Mouse (Mus musculus) forebrain, embryonic 15.5 days (tissue): Measurements from ENCODE around the gene Srgap1. TPM values are rescaled to one million over a fixed set of nuclear protein-coding genes. Genes with fewer than 3 reads are reported as not detected.

Experiments
- ATAC-seq: fragments of 200-750 bp; cut with Nextera tagmentation; replicated peaks from 2 replicates; pipeline ENCODE4 v1.8.0; 2017; ENCODE audit warnings: mild to moderate bottlenecking, moderate TSS enrichment, moderate library complexity
- H3K27ac ChIP-seq: fragments of 300-500 bp; sonication (generic); replicated peaks from 2 replicates; pipeline ENCODE4 v1.5.1; 2015; ENCODE audit warnings: mild to moderate bottlenecking, inconsistent platforms
- H3K27me3 ChIP-seq: fragments of 300-500 bp; sonication (generic); 2 replicates; pipeline ENCODE4 v1.6.1; 2015; ENCODE audit warnings: inconsistent platforms
- H3K36me3 ChIP-seq: fragments of 300-500 bp; sonication (generic); 2 replicates; pipeline ENCODE4 v1.6.1; 2015; ENCODE audit warnings: mild to moderate bottlenecking, inconsistent platforms
- H3K4me1 ChIP-seq: fragments of 300-500 bp; sonication (generic); 2 replicates; pipeline ENCODE4 v1.6.1; 2015; ENCODE audit warnings: inconsistent platforms
- H3K4me2 ChIP-seq: fragments of 300-500 bp; sonication (generic); replicated peaks from 2 replicates; pipeline ENCODE4 v1.6.1; 2015; ENCODE audit warnings: mild to moderate bottlenecking, inconsistent platforms
- H3K4me3 ChIP-seq: fragments of 300-500 bp; sonication (generic); 2 replicates; pipeline ENCODE4 v1.5.1; 2015; ENCODE audit warnings: mild to moderate bottlenecking, inconsistent platforms
- H3K9ac ChIP-seq: fragments of 300-500 bp; sonication (generic); replicated peaks from 2 replicates; pipeline ENCODE4 v1.6.1; 2015; ENCODE audit warnings: mild to moderate bottlenecking, inconsistent platforms
- H3K9me3 ChIP-seq: fragments of 300-500 bp; sonication (generic); 2 replicates; pipeline ENCODE4 v1.6.1; 2016; ENCODE audit warnings: inconsistent platforms
- WGBS: fragments of 180-500 bp; shearing (Covaris S2); methylation state at CpG from one replicate; pipeline ENCODE4 v1.1.7; 2015; ENCODE audit warnings: mixed read lengths; 5-methylcytosine and 5-hydroxymethylcytosine counted together
- polyA plus RNA-seq: library from polyadenylated mRNA; unstranded; fragments of >200 nt; fragmentation: Nextera tagmentation; extraction: Ambion mirVana; gene quantifications from 2 replicates; pipeline ENCODE4 v1.2.1, GENCODE M21; 2015

The Srgap1 gene
- polyA plus RNA-seq, 1 experiment from 2014 or later: 34.7 TPM

DNA sequence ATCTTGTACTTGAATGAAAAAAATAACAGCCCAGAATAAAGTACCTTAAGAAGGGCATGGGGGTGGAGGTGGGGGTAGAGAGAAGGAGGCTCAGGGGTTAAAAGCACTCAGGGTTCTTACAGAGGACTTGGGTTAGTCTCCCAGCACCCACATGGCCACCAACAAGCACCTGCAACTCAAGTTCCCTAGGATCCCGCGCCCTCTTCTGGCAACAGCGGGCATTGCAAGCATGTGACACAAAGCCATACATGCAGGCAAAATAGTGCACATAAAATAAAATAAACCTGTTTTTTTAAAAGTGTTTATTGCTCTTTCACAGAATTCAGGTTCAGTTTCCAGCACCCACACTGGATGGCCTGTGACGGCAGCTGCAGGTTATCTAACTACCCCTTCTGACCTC, 6.7 kb downstream of the Srgap1 start:
- no peak for ATAC-seq
- H3K36me3 ChIP-seq: 0 out of 2 replicates have a peak, but pooled peaks cover 3% of the 10 kb centered on the region
- no peaks in the 10 kb centered on the region for H3K9me3 ChIP-seq
- peaks cover 9% of the 10 kb centered on the region for H3K4me1 ChIP-seq
- no peak overlapping the region for H3K4me2 ChIP-seq
- WGBS: 46% methylated on average over 4 of the region's 4 CpGs
- H3K4me3 ChIP-seq: no peak overlapping the region
- no peak overlapping the region for H3K9ac ChIP-seq
- no peak overlapping the region for H3K27ac ChIP-seq
- H3K27me3 ChIP-seq: no peaks in the 10 kb centered on the region

- Histone ChIP-seq H3K4me3 (no peak overlapping the region), H3K4me1 (peaks cover 5% of the 10 kb centered on the region; the same call in 1 of the 2 replicates), H3K36me3 (0 out of 2 replicates have a peak, but pooled peaks cover 3% of the 10 kb centered on the region), H3K9me3 (no peaks in the 10 kb centered on the region), H3K9ac (no peak overlapping the region), H3K4me2 (no peak overlapping the region), H3K27ac (no peak overlapping the region), H3K27me3 (no peaks in the 10 kb centered on the region)
- ATAC-seq: no peak
- WGBS: 94% methylated on average over 4 of the region's 4 CpGs
Measured at GRCm38 (mm10) chr10:122039566-122039965, 7.5 kb downstream of the Srgap1 start.

- no peak overlapping the region for H3K9ac ChIP-seq
- WGBS: 59% methylated on average over 3 of the region's 3 CpGs
- H3K4me2 ChIP-seq: no peak overlapping the region
Measured at GRCm38 (mm10) chr10:122038554-122038953, 8.6 kb downstream of the Srgap1 start.

DNA sequence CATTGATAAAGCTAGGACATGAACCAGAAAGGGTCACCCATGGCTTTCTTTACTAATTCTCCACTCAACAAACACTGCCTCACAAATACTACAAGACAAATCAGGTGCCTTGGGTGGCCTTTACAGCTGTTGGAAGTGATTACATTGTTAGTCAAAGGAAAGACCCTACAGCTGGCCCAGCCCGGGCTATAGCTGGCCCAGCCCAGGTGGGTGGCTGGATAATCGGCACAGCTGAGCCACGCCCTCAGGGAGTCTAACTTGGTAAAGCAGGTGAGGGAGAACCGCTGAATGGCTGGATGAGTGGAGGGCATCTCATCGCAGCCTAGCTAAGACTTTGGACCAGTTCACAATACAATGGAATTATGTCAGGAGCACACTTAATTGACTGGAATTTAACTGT, 13.8 kb downstream of the Srgap1 start:
- Histone ChIP-seq H3K27ac (no peak overlapping the region), H3K4me2 (no peak overlapping the region), H3K27me3 (no peaks in the 10 kb centered on the region), H3K36me3 (0 out of 2 replicates have a peak, but pooled peaks cover 3% of the 10 kb centered on the region), H3K9ac (no peak overlapping the region), H3K4me1 (0 out of 2 replicates have a peak, but pooled peaks cover 5% of the 10 kb centered on the region), H3K4me3 (no peak overlapping the region), H3K9me3 (no peaks in the 10 kb centered on the region)
- ATAC-seq: no peak
- whole genome bisulfite sequencing: 79% methylated on average over 5 of the region's 5 CpGs

More at GRCm38 (mm10) chr10:122038554-122038953, 8.6 kb downstream of the Srgap1 start:
- Histone ChIP-seq H3K4me3 (no peak overlapping the region), H3K4me1 (peaks cover 3% of the 10 kb centered on the region; the same call in 1 of the 2 replicates), H3K36me3 (0 out of 2 replicates have a peak, but pooled peaks cover 3% of the 10 kb centered on the region), H3K9me3 (no peaks in the 10 kb centered on the region), H3K27ac (no peak overlapping the region), H3K27me3 (no peaks in the 10 kb centered on the region)
- ATAC-seq: peak; percentile 72

DNA sequence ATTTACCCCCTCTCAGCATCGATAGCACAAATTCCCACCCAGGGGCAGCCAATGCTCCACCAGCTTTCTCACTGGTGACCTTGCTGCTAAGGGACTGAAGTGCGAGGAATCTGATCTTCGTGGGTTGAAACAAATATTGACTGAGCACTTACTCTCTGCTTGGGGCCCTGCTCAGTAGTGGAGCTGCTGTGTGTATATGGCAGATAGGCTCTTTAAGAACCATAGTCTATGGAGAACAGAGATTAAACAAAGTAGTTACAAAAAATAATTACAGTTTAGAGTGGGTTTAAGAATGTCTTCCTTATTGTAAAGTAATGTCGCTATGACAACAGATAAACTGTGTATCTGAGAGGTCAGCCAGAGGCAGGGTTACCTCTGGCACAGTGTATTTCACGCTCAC, 16.7 kb downstream of the Srgap1 start:
- Histone ChIP-seq H3K9me3 (no peaks in the 10 kb centered on the region), H3K4me2 (no peak overlapping the region), H3K27ac (no peak overlapping the region), H3K4me3 (no peak overlapping the region), H3K27me3 (no peaks in the 10 kb centered on the region), H3K4me1 (0 out of 2 replicates have a peak, but pooled peaks cover 7% of the 10 kb centered on the region), H3K36me3 (no peaks in the 10 kb centered on the region), H3K9ac (no peak overlapping the region)
- ATAC-seq: no peak
- WGBS: 86% methylated on average over 5 of the region's 5 CpGs

DNA sequence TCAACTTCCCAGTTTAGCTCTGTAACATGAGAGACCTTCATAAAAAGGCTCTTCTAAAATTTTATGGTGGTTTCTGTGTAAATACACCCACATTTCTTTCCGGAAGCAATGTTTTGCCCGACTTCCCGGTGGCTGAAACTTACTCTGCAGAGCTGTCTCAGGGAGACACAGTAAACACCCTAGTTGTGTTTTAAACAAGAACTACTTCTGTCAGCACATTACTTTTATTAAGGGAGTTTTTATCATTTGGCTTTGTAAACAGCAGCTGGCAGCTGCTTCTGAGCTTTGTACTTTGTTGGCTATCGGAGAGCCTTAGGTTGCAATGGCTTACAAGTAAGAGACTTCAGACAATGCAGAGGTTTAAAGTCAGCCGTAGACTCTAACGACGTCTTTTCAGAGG, 17.4 kb downstream of the Srgap1 start:
- Histone ChIP-seq H3K4me1 (0 out of 2 replicates have a peak, but pooled peaks cover 7% of the 10 kb centered on the region), H3K9me3 (no peaks in the 10 kb centered on the region), H3K27me3 (no peaks in the 10 kb centered on the region), H3K4me3 (no peak overlapping the region), H3K9ac (no peak overlapping the region), H3K4me2 (no peak overlapping the region), H3K36me3 (no peaks in the 10 kb centered on the region), H3K27ac (peak overlapping the region; percentile 28; the same call in 1 of the 2 replicates)
- ATAC-seq: no peak
- WGBS: 65% methylated on average over 7 of the region's 7 CpGs

DNA sequence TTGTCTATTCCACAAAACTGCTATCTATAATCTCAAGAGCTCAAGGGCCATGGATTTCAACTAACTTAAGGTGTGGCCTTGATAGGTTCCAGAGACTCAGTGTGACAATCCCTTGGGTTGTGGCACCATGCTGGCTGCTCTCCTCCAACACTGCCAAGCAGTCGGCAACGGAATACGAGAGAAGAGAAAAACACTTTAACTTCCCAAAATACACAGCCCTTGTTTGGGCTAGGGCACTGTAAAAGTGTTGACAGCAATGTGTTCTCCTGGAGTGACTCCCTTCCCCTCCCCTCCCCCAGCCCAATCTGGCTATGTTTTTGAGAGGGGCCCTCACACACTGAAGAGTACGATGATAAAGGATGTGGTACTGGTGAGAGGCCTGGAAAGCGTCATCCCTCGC, 21.9 kb downstream of the Srgap1 start:
- no peaks in the 10 kb centered on the region; the same call in 1 of the 2 replicates for H3K9me3 ChIP-seq
- WGBS: 67% methylated on average over 6 of the region's 6 CpGs
- H3K4me3 ChIP-seq: no peak overlapping the region
- ATAC-seq: peak; percentile 85
- H3K4me2 ChIP-seq: no peak overlapping the region
- no peaks in the 10 kb centered on the region for H3K27me3 ChIP-seq
- H3K9ac ChIP-seq: no peak overlapping the region
- H3K27ac ChIP-seq: peak overlapping the region; percentile 51; the same call in 1 of the 2 replicates
- H3K36me3 ChIP-seq: peaks cover 5% of the 10 kb centered on the region; the same call in 1 of the 2 replicates
- 0 out of 2 replicates have a peak, but pooled peaks cover 7% of the 10 kb centered on the region for H3K4me1 ChIP-seq

DNA sequence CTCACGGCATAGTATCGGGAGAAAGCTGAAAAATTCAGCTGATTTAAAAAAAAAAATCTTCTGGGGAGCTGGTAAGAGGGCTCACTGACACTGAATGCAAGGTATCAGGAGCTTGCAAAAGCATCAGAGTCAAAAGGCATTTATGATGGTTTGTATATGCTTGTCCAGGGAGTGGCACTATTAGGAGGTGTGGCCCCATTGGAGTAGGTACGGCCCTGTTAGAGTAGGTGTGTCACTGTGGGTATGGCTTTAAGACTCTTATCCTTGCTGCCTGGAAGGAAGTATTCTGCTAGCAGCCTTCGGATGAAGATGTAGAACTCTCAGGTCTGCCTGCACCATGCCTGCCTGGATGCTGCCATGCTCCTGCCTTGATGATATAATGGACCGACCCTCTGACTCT, 26.2 kb downstream of the Srgap1 start:
- no peak overlapping the region for H3K9ac ChIP-seq
- H3K9me3 ChIP-seq: no peaks in the 10 kb centered on the region; the same call in 1 of the 2 replicates
- WGBS: 96% methylated on average over 5 of the region's 5 CpGs
- peaks cover 11% of the 10 kb centered on the region for H3K4me1 ChIP-seq
- ATAC-seq: no peak
- no peaks in the 10 kb centered on the region for H3K27me3 ChIP-seq
- H3K27ac ChIP-seq: no peak overlapping the region
- no peak overlapping the region for H3K4me2 ChIP-seq
- H3K4me3 ChIP-seq: no peak overlapping the region
- peaks cover 5% of the 10 kb centered on the region; the same call in 1 of the 2 replicates for H3K36me3 ChIP-seq

- H3K4me1 ChIP-seq: peaks cover 8% of the 10 kb centered on the region
- no peak overlapping the region for H3K9ac ChIP-seq
- H3K27ac ChIP-seq: no peak overlapping the region
- H3K36me3 ChIP-seq: peaks cover 5% of the 10 kb centered on the region; the same call in 1 of the 2 replicates
- no peak overlapping the region for H3K4me2 ChIP-seq
- WGBS: 90% methylated on average over 5 of the region's 5 CpGs
- H3K4me3 ChIP-seq: no peak overlapping the region
- H3K27me3 ChIP-seq: no peaks in the 10 kb centered on the region
- ATAC-seq: no peak
- H3K9me3 ChIP-seq: no peaks in the 10 kb centered on the region; the same call in 1 of the 2 replicates
Measured at GRCm38 (mm10) chr10:122020255-122020654, 26.9 kb downstream of the Srgap1 start.

DNA sequence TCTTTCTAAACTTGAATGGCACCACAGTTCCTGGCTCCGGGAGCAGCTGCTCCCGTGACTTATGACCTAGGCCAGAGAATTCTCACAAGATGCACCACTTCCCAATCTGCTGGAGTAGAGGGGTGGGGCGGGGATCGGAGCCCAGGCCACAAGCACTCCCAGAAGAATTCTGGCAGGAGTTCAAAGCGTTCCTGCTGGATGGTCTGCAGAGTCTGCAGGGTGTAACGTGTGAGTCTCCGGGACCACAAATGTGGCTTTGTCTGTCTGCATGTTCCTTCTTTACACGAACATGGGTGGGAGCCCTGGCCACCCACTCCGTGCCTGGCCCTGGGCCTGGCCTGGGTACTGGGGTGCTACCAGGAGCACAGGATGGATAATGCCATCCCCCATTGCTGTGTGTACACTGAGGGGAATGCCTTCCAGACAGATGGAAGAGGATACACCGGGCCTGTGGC, 28.5 kb downstream of the Srgap1 start:
- Histone ChIP-seq H3K9ac (no peak overlapping the region), H3K27ac (peak overlapping the region; percentile 39), H3K36me3 (no peaks in the 10 kb centered on the region), H3K27me3 (no peaks in the 10 kb centered on the region), H3K4me3 (no peak overlapping the region), H3K4me1 (peaks cover 8% of the 10 kb centered on the region), H3K4me2 (no peak overlapping the region), H3K9me3 (no peaks in the 10 kb centered on the region)
- ATAC-seq: peak; percentile 66; the same call in 1 of the 2 replicates
- WGBS: 55% methylated on average over 10 of the region's 10 CpGs

- H3K4me3 ChIP-seq: no peak overlapping the region
- H3K36me3 ChIP-seq: no peaks in the 10 kb centered on the region
- no peak overlapping the region for H3K27ac ChIP-seq
- H3K9ac ChIP-seq: no peak overlapping the region
- H3K27me3 ChIP-seq: no peaks in the 10 kb centered on the region
- ATAC-seq: no peak
- WGBS: 91% methylated on average over 8 of the region's 8 CpGs
- H3K4me1 ChIP-seq: peaks cover 8% of the 10 kb centered on the region
- no peaks in the 10 kb centered on the region for H3K9me3 ChIP-seq
- no peak overlapping the region for H3K4me2 ChIP-seq
Measured at GRCm38 (mm10) chr10:122017743-122018142, 29.4 kb downstream of the Srgap1 start.

GRCm38 (mm10) chr10:122017063-122017462, 30.1 kb downstream of the Srgap1 start:
- ATAC-seq: no peak
- Histone ChIP-seq H3K36me3 (no peaks in the 10 kb centered on the region), H3K27me3 (no peaks in the 10 kb centered on the region), H3K4me3 (no peak overlapping the region), H3K27ac (no peak overlapping the region), H3K9me3 (no peaks in the 10 kb centered on the region), H3K4me2 (no peak overlapping the region), H3K9ac (no peak overlapping the region), H3K4me1 (peaks cover 8% of the 10 kb centered on the region)
- 90% methylated on average over 5 of the region's 5 CpGs for WGBS

DNA sequence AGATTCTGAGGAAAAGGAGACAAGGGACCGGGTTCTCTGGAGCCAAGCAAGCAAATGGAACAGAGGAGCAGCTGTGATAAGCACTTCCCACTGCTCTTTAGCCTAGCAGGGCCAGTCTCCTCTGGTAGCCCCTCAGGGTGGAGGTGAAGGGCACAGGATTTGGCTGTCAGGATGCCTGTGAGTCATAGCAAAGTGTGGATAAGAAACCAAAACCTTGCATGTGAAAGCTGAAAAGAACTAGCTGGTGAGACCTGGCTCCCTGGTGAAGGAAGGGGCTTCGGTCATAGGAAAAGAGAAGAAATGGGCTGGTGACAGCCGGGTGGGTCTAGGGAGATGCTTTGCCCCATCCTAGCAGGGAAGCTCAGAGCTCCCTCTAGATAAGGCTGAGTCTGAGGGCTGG, 30.5 kb downstream of the Srgap1 start:
- Histone ChIP-seq H3K36me3 (no peaks in the 10 kb centered on the region), H3K4me2 (no peak overlapping the region), H3K4me1 (peaks cover 8% of the 10 kb centered on the region), H3K27me3 (no peaks in the 10 kb centered on the region), H3K9me3 (no peaks in the 10 kb centered on the region), H3K9ac (no peak overlapping the region), H3K27ac (no peak overlapping the region), H3K4me3 (no peak overlapping the region)
- no peak for ATAC-seq
- WGBS: 96% methylated on average over 3 of the region's 3 CpGs
